Mouse (Mus musculus) right cerebral cortex, postnatal 10 days (tissue): Measurements from ENCODE around the gene Acta1.

Experiments
- DNase-seq, 2 experiments: peaks; one replicate each; pipeline ENCODE4 v3.0.0; 2021; ENCODE audit warnings: low spot score in 2 of 2

Gene Acta1

GRCm38 (mm10) chr8:123845114-123845513 lies 49.4 kb downstream of the Acta1 start:
- no peak for DNase-seq

- no peak for DNase-seq
These were observed 50.2 kb downstream of the Acta1 start for GRCm38 (mm10) chr8:123844341-123844740.

- no peak for DNase-seq
These were observed 52.5 kb downstream of the Acta1 start for GRCm38 (mm10) chr8:123842086-123842485.
